Mouse (Mus musculus) E14TG2a.4 (cell line): ENCODE results near the gene Nckap5.
A peak's percentile ranks its signal among the peaks of the same experiment; 100 is the strongest.

Experiments
- H3K27me3 ChIP-seq: 2 replicates; pipeline ENCODE4 v1.6.1; 2014; ENCODE audit warnings: low read length, control low read depth; ENCODE audit not compliant: insufficient read depth
- H3K36me3 ChIP-seq: 2 replicates; pipeline ENCODE4 v1.6.1; 2014; ENCODE audit warnings: low read length, control low read depth; ENCODE audit not compliant: insufficient read depth
- H3K4me1 ChIP-seq: replicated peaks from 2 replicates; pipeline ENCODE4 v1.6.1; 2014; ENCODE audit warnings: low read depth, low read length, control low read depth
- H3K4me3 ChIP-seq: replicated peaks from 2 replicates; pipeline ENCODE4 v1.5.1; 2014; ENCODE audit warnings: mild to moderate bottlenecking, low read length
- H3K9me3 ChIP-seq: 2 replicates; pipeline ENCODE4 v1.6.1; 2014; ENCODE audit warnings: low read length, control low read depth
- CTCF ChIP-seq: conservative IDR thresholded peaks from 2 replicates; pipeline ENCODE4 v1.5.1; 2014; ENCODE audit warnings: low read length
- NANOG ChIP-seq: IDR thresholded peaks from 2 replicates; pipeline ENCODE4 v1.6.1; 2014; ENCODE audit warnings: borderline replicate concordance, low read length, mixed read lengths
- POU5F1 ChIP-seq: IDR thresholded peaks from 2 replicates; pipeline ENCODE4 v1.6.1; 2014; ENCODE audit warnings: low read length, borderline replicate concordance

Gene Nckap5

DNA sequence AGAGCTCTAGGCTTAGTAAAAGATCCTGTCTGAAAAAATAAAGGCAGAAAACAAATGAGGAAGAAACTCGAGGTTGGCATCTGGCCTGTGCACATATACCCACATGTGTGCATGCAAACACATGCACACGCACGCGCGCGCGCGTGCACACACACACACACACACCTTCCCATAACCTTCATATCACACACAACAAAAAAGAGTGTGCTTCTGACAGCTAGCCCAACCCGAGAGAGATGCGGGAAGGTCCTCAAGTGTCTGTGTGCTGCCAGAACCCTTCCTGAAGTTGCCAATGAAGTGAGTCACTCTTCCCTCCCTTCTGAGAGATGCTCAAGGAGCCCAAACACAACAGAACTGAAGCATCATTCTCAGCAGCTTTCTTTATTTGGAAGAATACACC lies 905.1 kb downstream of the Nckap5 start:
- Histone ChIP-seq H3K4me1 (no peaks in the 10 kb centered on the region), H3K9me3 (no peaks in the 10 kb centered on the region), H3K36me3 (no peaks in the 10 kb centered on the region), H3K27me3 (no peaks in the 10 kb centered on the region), H3K4me3 (no peak overlapping the region)
- TF ChIP-seq CTCF = no peak
- no peak for TF ChIP-seq NANOG
- TF ChIP-seq POU5F1 = no peak

GRCm38 (mm10) chr1:125923062-125923461 lies 907.5 kb downstream of the Nckap5 start:
- H3K9me3 ChIP-seq = no peaks in the 10 kb centered on the region
- no peaks in the 10 kb centered on the region for H3K36me3 ChIP-seq
- H3K27me3 ChIP-seq = no peaks in the 10 kb centered on the region
- H3K4me1 ChIP-seq = no peaks in the 10 kb centered on the region
- no peak overlapping the region for H3K4me3 ChIP-seq
- no peak for TF ChIP-seq CTCF
- no peak for TF ChIP-seq NANOG
- no peak for TF ChIP-seq POU5F1

GRCm38 (mm10) chr1:125920696-125921095 lies 909.9 kb downstream of the Nckap5 start:
- Histone ChIP-seq H3K36me3 (no peaks in the 10 kb centered on the region), H3K9me3 (no peaks in the 10 kb centered on the region)

DNA sequence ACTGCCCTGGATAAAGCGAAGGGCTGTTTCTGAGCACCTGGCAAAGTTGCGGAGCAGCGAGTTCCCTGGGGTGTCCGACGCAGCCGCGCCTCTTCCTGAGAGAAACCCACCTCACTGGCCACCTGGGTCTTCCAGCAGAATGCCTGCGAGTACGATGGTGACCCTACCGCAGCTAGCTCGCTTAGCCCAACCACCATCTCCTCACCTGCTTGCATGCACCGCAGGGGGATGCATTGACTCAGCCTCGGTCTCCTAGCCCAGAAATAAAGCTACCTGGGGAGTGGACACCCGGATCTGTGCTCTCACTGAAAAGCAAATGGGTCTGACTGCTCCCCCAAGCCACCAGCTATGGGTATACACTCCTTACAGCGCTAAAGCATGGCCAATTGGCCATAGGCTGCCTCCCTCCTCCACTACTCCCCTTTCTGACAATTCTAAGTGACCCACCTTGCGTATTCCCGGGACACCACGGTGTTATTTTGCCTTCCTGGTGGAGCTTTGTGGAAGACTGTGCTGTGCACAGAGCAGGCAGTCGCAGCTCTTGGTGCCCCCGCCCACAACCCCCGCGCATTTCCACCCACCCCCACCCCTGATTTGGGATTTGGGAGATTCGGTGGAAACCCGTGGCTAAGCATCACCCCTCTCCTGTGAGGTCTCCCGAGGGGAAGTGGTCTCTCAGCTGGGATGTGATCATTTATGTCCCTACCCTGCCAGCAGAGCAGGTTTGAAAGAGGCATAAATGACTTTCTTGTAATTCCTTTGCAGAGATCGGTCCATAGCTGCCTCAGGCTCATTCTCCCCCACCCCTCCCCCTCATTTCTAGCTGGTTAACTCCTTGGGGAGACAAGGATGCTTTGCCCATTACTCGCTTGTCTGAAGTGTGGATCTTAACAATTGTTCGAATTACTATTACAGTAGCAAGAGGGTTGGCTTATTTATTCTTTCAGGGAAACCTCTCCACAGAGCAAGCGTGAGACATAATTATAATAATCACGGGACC lies 917.7 kb downstream of the Nckap5 start, which contains the start of gene Lypd1:
Lypd1 (minus strand) TSS at position 501 of the 1,000 bp plus-strand sequence.
- Histone ChIP-seq H3K9me3 (no peaks in the 10 kb centered on the region), H3K27me3 (peaks cover 55% of the 10 kb centered on the region), H3K4me3 (peak within 1 kb of the TSS; percentile 79), H3K4me1 (peaks cover 12% of the 10 kb centered on the region), H3K36me3 (no peaks in the 10 kb centered on the region)
- TF ChIP-seq NANOG (no peak), CTCF (no peak), POU5F1 (no peak)

More at GRCm38 (mm10) chr1:125920696-125921095, 909.9 kb downstream of the Nckap5 start:
- H3K27me3 ChIP-seq = peaks cover under 1% of the 10 kb centered on the region; the same call in 1 of the 2 replicates
- H3K4me3 ChIP-seq = no peak overlapping the region
- no peak for TF ChIP-seq NANOG
- no peak for TF ChIP-seq CTCF
- TF ChIP-seq POU5F1 = no peak
- no peaks in the 10 kb centered on the region for H3K4me1 ChIP-seq

- TF ChIP-seq POU5F1 = no peak
- no peak for TF ChIP-seq NANOG
- no peak for TF ChIP-seq CTCF
- Histone ChIP-seq H3K9me3 (no peaks in the 10 kb centered on the region), H3K4me3 (peak overlapping the region; percentile 79), H3K4me1 (peaks cover 12% of the 10 kb centered on the region), H3K27me3 (peaks cover 55% of the 10 kb centered on the region), H3K36me3 (no peaks in the 10 kb centered on the region)
Measured at GRCm38 (mm10) chr1:125911901-125912445, 918.6 kb downstream of the Nckap5 start.

DNA sequence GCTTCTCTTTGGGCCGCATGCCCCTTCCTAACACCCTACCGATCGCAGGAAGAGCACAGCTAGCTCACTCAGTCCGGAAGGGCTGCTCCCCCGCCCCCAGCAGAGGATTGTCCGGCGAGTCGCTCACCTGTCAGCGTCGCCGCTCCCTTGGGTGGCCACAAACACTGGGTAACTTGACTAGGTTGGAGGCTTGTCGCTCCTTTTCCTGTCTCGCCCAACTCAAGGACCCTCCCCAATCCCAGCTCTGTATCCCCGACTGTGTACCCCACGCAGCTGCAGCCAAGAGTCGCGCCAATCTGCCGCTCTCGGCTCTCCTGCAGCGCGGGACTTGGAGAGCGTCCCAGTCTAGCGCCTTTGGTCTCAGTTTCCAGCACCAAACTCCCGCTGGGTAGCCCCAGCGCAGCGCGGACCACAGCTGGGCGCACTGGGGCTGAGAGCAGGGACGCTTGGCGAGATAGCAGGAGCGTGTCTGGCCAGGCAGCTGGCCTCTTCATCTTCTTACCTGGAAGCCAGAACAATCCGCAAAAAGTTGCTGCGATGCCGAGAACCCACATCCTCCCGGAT lies 919.2 kb downstream of the Nckap5 start:
- Histone ChIP-seq H3K27me3 (peaks cover 55% of the 10 kb centered on the region), H3K36me3 (no peaks in the 10 kb centered on the region), H3K9me3 (no peaks in the 10 kb centered on the region), H3K4me1 (peaks cover 12% of the 10 kb centered on the region), H3K4me3 (peak overlapping the region; percentile 79)
- TF ChIP-seq POU5F1 (no peak), CTCF (no peak), NANOG (no peak)

- TF ChIP-seq POU5F1 (no peak), CTCF (no peak), NANOG (no peak)
- no peaks in the 10 kb centered on the region for H3K9me3 ChIP-seq
- peak overlapping the region; percentile 79 for H3K4me3 ChIP-seq
- H3K4me1 ChIP-seq = peaks cover 12% of the 10 kb centered on the region
- H3K36me3 ChIP-seq = no peaks in the 10 kb centered on the region
- peaks cover 55% of the 10 kb centered on the region for H3K27me3 ChIP-seq
Measured at GRCm38 (mm10) chr1:125910871-125911265, 919.7 kb downstream of the Nckap5 start.

DNA sequence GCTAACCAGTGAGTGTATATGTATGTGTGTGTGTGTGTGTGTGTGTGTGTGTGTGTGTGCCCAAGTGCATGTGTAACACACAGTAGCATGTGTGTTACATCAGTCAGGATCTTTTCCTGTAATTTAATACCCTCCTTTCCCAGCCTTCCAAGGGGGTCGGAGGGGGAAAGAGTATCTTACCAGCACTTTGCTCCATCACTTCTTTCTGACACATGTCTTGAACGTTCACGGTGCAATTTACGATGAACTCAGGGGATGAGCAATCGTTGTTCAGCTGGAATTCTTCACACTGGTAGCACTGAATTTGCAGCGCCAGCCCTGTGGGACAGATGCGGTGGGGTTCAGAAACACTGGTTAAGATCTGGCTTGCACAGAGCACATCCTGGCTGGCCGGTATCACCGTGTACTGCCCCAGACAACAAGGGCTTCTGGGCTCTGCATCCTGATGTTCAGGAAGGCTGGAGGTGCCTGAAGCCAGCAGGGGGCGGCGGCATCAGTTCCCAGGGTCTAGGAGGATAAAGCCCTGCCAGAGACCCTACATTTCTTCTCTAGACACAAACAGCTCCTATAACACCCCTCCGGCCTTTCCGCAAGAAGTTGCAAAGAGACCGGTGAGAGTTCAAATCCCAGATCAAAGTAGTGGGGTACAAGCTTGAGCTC lies 920.3 kb downstream of the Nckap5 start:
- H3K36me3 ChIP-seq = no peaks in the 10 kb centered on the region
- no peak for TF ChIP-seq POU5F1
- TF ChIP-seq NANOG = no peak
- no peak; the same call in 1 of the 2 replicates for TF ChIP-seq CTCF
- peaks cover 50% of the 10 kb centered on the region for H3K27me3 ChIP-seq
- H3K4me3 ChIP-seq = no peak overlapping the region; the same call in 1 of the 2 replicates
- H3K4me1 ChIP-seq = peaks cover 12% of the 10 kb centered on the region
- no peaks in the 10 kb centered on the region for H3K9me3 ChIP-seq
